Mouse (Mus musculus) cerebellum, adult 11 months (tissue): ENCODE results near the gene Gm826.

Experiments used
- DNase-seq: peaks from one replicate; pipeline ENCODE4 v3.0.0; 2022

Gm826 gene

DNA sequence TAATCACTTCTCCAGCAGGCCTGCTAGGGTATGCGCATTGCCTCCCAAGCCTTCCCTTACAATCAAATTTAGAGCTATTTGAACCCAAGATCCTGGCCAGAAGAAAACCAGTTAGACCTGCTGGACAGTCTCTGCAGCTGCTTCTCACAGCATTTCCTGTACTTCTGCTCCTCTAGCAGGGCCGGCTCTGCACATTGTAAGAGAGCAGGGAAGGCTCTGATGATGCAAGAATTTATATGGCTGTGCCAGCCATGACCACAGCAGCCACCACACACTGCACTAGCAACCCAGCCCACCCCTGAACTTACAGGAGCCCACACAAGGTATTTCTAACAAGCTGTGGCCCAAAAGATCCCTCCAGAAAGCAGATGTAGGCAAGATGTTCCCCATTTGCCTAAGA is 19.6 kb upstream of the Gm826 start:
- no peak for DNase-seq

DNA sequence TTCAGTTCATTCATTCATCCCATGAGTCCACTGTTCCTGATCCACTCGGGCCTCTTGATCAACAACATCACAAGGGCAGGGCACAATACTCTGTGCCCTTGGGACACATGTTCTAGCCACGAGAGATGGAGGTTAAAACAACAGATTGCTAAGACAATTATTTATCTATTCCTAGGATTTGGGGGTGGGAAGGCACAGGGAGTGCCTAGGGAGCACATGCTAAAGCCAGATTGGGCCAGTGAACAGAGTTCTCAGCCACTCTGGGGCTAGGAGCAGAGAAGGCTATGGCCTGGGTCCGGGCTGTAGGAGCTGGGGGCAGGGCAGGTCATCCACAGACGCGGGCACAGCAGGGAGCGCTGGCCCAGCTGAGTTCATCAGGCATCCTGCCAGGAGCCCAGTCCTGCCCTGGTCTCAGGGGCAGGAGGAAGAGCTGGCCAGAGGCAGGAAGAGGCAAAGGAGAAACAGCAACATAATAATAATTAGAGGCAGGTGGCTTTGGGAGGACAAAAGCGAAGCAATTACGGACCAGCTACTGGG is 17.1 kb upstream of the Gm826 start:
- DNase-seq = no peak

DNA sequence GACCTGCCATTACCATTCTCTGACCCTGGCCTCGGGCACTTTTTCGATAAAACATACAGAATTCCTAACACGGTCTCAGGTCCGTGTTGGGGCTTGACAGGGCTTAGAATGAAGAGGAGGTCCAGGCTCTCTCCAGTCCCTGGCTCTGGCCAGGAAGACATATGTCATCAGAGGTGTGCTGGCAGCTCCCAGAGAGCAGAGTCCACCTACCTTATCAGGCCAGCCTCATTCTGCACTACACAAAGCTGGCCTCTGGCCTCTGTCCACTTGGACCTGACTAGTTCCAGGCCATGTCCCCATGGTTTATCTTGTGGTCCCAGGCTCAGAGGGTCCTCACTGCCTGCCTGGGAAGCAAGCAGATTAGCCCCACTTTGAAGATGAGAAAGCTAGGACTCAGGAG is 15.6 kb upstream of the Gm826 start:
- DNase-seq = no peak

DNA sequence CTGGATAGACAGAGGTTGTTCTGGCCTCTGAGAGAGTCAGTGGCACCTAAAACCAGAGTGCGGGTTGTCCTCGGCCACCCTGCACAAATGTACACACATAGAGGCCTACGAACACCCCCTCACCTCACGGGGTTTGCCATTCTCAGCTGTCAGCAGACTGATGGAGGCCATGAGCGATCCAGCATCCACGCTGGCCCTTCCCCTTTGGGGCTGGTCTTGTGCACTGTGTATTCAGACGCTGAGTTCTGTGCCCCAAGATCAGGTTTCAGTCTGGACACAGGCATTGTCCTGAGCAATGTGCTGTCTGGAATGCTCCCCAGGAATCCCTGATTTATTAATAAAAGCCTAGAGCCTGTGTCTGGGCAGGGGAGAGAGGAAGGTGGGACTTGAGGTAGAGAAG is 14.8 kb upstream of the Gm826 start:
- no peak for DNase-seq

DNA sequence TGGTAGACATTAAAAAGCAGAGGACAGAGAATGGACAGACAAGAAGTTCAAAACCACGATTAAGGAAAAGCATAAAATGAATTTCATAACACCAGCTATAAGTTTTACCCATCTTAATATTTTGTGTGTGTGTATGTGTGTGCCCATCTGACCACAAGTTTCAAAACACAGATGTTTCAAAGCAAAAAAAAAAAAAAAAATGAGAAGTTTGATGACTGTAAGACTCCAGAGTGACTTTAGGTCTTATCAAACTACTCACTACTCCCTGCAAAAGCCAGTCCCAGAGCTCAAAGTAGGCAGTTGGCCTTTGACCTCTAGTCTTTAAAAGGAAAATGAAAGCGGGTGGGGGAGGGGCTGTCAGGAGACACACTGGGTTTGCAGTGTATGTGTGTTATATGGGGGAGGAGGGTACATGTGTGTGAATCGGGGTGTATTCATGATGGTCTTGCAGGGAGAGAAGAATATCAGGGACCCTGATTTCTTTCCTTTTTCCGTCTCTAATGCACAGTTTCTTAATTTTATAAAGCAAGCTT is 14.2 kb upstream of the Gm826 start:
- no peak for DNase-seq

DNA sequence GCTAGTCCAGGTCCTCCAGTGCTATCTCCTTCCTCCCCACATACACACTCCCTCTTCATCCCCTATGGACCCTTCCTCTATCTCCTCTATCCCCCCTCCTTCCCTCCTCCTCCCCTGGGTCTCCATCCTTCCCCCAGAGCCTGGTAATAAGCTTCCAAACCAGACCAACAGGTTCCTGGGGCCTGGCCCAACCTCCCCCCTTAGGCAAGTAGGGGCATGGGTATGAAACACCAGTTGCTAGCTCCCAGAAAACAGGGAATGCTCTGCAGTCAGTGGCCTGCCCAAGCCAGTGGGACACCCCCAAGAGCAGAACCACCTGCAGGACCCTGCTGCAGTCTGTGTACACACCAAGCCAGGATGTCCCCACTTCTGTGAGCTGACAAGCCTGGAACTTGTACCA is 11.7 kb upstream of the Gm826 start:
- DNase-seq = no peak

DNA sequence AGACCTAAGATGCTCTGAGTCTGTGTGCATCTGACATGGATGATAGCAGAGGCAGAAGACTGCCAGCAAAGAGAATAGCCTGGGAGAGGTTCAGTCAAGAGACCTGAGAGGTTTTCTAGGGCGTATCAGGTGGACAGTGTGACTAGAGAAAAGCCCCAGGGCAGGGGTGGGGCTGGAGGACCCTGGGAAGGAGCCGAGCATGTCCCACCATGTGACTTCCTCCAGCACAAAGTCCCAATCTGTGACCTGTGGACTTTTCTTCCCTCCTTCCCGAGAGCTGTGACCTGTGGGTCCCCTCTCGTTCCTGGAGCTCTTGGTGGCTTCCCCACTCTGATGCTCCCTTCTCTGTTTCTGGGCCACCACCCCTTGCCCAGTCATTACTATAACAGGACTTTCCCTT is 6.2 kb upstream of the Gm826 start:
- no peak for DNase-seq

DNA sequence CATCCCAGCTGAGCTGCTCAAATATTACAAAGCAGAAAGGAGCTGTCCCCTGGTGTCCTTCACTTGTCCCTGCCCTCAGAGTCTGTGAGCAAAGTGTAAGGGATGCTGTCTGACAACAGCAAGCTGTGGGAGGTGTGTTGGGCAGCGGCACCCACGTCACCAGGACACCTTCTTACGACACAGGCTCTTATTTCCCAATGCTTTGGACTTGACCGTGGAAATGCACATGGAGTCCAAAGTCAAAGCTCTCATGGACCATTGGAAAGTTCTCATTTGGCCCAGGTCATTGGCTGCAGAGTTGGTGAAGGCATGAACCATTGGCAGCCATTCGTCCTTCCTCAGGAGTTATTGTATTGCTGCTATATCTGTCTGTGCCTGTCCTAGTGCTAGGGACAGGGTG is 5.6 kb upstream of the Gm826 start:
- no peak for DNase-seq

DNA sequence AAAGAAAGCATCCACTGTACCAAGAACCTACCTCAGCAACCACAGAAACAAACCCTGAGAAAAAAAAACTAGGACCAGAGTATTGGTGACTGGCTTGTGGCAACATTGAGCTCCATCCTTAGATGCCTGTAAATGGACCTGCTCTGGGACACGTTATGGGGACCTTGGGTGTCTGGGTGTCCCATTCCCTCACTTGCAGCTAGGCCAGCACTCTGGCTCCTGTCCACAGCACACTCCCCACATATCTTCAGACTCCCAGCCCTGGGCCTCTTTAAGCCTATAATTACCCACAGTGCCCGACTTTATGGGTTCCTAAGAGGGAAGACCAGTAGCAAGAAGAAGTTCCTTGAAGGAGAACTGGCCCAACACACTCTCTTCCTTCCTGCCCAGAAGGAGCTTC is 2.1 kb upstream of the Gm826 start:
- DNase-seq = no peak

DNA sequence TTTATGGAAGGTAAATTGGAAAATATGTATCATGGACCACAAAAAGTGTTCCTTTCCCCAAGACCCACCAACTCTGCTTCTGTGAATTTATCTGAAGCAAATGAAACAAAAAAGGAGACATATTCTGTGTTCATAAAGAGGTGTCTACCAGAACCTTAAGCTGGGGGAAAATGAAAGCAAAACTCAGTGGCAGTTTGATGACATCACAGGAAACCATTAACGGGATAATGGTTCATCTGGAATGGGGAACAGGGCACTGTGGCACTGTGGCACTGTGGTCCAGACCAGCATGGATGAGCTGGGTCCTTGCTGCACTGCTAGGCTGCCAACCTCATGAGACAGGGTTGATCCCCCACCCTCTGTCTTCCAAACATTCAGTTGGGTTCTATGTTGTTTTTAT is 1.1 kb upstream of the Gm826 start:
- no peak for DNase-seq

DNA sequence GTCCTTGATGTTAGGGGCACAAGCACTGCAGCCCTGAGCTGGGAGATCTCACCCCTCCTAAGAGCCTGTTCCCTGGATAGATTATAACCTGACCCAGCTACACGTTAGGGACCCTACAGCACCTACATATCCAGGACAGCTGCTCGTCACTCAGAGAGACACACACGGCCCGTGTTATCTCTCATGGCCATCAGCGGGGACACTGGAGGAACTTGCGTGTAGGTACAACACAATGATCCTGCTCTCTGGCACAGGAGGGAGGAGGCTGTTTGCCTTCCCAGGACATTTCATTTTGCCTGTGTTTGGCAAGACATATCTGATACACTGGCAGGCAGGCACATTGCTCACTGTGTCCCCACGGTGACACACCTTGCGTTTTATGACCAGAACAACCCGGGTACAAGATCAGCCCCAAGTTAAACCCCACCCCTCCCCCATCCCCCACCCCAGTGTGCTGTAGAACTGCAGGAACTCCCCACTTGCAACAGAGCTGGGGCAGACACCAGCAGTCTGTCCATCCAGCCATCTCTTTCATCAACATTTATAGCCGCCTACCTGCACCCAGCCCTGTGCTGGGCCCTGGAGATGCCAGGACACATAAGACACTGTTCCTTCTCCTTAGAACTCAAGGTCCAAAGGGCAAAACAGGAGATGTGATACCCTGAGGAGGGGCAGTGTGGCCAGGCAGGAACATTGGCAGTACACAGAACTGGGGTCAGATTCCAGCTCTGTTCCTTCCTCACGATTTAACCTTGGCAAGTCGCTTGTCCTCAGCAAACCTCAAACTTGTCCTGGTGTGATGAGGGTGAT is 1.2 kb downstream of the Gm826 start:
- no peak for DNase-seq

DNA sequence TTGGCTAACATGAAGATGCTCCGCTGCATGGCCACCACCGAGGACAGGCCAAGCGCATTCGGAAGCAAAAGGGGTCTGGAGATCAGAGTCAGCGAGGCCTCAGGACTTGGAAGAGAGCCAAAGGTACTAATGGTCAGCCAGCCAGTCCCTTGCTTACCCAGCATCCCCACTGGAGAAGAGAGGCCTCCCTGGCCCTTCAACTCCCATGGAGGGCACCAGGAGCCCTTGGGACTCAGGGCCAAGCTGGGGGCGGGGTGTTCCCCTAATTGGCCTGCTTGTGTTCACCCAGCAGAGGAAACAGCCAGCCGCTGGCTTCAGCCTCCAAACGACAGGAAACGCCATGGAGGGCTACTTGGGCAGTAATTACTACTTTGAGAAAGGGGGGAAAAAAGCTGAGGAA is 5.1 kb downstream of the Gm826 start:
- DNase-seq = no peak

DNA sequence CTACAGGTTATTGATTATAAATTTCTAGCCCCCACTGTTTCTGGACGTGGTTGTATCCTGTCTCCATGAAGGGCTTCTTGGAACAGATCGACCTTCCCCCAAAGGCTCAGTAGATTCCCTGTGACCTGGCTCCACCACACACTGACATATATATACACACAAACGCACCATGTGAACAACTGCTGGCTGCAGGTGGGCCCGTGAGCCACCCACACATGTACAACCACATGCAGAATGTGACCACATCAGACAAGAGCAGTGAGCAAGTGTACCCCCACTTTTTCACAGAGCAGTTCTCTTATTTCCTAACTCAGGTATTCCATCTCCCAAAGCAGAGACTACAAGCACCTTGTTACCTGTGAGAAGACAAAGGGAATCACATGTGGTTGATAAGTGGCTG is 6.2 kb downstream of the Gm826 start:
- no peak for DNase-seq

DNA sequence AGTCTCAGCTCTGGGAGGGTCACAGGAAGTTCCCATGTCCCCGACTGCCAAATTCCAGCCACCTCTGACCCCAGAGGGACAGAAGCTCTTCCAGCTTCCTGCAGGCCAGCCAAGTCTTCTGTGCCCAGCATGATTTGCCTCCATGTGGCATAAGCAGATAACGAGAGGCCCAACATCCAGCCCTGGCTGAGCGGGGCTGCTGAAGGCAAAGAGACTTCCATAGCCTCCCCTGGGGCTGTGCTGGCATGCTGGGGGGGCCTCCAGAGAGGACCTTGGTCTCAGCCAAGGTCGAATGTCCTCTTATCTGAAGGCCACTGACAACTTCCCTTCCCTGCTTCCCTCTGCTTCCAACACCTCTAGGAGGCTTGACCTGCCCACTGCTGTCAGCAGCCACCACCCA is 6.8 kb downstream of the Gm826 start:
- DNase-seq = no peak

DNA sequence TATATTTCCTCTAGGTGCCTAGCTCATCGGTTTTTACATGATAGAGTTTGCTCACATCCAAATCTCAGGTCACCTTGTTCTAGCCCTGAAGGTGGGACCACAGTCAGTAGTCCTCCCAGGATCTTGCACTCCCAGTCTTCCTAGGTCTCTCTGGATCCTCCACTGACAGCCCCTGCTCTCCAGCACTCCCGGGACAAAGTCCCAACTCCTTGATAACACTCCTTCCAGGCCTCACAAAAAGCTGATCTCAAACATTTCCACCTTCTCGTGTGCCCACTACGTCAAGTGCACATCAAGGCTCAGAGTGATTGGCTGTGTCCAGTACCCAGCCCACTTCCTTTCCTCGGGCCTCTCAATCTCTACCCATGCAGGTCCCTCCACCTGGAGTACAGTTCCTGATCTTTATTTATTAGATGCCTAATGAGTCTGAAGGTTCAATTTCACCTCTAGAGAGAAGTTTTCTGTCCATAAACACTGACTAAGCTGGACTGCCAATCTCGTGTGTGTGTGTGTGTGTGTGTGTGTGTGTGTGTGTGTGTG is 8.8 kb downstream of the Gm826 start:
- DNase-seq = no peak

DNA sequence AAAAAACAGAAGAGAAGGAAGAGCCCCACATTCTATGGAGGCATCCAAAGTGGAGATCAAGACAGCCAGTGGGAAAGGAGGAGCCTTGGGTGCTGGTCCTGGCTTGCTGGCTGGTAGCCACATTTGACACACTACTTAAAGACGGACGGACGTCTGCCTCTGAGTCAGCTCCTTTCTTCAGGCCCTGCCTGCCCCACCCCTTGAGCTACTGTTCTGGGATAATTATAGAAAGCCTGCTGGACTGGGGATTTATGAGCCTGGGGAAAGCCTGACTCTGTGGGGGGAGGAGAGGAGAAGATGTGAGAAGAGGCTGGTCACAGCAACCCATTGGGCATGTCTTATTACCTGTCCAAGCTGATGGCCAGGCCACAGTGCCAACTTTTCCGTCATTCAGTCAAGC is 12.1 kb downstream of the Gm826 start:
- DNase-seq = no peak

DNA sequence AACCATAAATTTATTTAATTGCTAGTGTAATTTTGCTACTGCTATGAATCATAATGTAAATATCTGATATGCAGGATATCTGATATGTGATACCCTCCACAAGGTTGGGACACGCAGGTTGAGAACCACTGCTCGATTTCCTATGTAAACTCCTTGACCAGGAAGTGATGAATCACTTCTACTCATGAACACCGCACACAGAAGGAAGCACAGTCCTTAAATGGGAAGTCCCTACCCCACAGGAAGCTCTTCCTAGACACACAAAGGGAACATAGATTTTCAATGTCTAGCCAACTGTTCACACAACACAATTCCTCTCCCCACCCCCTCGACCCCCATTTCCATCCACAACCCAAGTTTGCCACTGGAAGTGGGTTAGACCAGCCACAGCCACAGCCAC is 15.7 kb downstream of the Gm826 start:
- no peak for DNase-seq

DNA sequence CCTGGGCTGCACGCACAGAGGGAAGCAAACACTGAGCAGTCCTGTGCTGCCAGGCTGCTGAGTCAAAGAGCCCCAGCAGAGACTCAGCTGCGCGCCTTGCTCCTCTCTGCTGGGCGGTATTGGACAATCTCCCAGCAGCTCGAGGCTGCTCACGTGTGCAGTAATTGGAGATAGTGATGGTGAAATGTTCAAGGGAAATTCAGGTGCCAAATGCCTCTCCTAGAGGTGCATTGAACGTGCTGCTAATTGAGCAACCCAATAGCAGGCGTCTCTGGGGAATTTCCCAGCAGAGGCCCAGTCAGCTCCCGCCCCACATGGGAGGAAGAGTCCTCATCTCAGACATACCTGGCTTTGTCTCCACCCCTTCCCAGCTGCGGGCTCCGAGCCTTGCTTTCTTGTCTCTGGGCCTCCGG is 20.4 kb downstream of the Gm826 start:
- DNase-seq = no peak

DNA sequence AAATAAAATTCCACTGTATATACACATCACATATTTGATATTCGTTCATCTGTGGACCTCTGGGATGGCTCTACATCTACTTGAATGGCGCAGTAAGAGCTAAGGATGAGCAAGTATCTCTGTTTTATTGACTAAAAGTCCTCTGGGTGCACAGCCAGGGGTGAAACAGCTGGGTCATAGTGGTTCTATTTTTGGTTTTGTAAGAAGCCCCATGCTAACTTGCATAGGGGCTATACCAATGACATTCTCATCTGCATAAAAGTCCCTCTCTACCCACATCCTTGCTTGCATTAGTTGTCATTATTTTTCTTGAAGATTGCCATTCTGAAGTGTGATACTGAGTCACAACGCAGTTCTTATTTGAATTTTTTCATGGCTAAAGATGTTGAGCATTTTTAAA is 28.9 kb downstream of the Gm826 start:
- no peak for DNase-seq

DNA sequence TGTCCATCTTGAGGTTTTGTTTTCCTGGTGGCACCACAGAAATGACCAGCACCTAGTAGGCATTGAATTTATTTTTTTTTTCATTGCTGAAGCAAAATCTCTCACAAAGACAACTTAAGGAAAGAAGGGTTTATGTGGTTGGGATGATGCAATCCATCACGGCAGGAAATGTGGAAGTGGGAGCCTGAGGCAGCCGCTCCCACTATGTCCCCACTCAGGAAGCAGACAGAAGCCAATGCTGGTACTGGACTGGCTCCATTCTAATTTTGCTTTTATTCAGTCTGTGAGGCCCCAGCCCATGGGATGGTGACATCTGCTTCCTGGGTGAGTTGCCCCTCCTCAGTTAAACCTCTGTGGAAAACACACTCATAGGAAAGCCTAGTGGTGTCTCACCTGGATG is 30.0 kb downstream of the Gm826 start:
- no peak for DNase-seq

DNA sequence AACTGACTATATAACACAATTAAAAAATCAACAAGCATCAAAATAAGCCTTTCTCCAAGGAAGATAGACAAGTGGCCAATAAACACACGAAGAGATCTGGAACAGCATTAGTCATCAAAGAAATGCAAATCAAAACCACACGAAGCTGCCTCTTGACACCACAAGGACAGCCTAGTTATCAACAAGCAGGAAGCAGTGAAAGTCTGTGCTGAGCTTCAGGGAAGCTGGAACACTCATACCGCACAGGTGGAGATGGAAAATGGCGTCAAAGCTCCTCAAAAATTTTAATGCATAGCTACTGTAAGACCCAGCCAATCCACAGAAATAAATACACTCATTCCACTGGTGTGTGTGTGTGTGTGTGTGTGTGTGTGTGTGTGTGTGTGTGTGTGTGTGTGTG is 31.9 kb downstream of the Gm826 start:
- no peak for DNase-seq

DNA sequence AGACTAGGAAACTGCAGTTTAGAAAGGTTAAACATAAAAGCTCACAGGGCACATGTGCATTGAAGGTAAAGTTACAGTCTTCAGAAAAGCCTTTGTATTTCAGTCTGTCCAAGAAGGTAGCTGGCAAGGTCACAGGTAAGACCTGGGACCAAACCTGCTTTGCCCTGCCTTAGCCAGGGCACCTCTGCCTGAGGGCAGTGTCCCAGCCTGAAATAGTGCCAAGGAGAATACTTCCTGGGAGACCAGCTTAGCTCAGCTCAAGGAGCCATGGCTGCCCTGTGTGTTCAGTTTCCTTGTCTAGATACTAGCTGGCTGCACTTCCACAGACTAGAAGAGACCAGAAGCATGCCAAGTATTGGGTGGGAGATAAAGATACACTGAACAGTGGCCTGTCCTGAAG is 35.4 kb downstream of the Gm826 start:
- no peak for DNase-seq

DNA sequence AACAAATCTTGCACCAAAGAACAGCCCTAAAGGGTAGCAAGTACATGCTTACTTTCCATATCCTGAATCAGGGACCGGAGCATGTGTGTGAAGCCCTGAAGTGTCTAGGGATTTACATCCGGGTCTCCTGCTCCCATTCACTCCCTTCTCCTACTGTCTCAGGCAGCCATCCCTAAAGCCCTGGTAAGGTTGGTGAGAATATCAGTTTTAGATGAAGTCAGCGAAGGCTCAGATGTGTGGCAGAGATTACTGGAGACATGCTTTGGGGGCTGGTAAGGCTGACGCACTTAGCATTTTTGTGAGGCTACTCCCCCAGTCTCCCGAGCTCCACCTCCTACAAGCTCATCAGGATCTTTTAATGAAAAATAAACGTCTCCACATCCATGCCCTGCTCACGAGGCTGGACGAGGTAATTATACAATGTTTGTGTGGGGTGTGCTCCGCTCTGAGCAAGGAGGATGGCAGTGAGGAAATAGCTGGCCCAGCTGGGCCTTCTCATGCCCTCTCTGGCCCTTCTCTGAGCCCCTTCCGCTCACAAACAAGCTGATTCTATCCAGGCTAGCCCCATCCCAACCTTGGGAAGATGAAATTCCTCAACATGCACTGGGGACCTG is 45.3 kb downstream of the Gm826 start:
- no peak for DNase-seq

DNA sequence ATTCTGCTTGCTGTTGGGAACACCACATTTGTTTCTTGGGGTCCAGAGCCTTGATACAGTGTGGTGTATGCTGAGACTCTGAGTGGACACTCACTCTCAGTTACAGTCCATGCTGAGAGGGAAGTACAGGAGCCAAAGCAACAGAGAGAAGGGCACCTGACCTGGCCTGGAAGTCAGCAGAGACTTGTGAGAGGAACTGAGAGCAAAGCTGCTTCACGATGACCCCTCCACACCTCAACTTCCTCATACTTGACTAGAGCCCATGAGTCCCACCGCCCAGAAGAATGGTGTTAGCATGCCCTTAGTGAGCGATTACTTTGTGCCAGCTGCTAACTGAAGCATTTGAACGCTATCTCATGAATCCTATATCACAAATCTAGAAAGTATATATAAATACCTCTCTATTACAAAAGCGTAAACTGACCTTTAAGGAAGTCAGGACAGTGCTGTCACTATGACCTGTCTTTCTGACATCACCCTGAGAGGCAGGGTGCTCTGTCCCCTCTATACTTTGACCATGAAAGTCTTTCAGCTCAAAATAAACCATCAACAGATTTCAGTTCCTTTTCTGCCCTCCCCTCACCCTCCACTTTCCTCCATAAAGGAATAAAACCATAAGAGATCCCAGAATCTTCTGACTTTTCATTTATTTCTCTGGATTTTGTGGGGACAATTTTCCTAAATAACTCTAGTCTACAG is 57.9 kb downstream of the Gm826 start:
- DNase-seq = no peak
